Mouse (Mus musculus): Measurements from ENCODE around the gene Smim8.

Smim8 gene

DNA sequence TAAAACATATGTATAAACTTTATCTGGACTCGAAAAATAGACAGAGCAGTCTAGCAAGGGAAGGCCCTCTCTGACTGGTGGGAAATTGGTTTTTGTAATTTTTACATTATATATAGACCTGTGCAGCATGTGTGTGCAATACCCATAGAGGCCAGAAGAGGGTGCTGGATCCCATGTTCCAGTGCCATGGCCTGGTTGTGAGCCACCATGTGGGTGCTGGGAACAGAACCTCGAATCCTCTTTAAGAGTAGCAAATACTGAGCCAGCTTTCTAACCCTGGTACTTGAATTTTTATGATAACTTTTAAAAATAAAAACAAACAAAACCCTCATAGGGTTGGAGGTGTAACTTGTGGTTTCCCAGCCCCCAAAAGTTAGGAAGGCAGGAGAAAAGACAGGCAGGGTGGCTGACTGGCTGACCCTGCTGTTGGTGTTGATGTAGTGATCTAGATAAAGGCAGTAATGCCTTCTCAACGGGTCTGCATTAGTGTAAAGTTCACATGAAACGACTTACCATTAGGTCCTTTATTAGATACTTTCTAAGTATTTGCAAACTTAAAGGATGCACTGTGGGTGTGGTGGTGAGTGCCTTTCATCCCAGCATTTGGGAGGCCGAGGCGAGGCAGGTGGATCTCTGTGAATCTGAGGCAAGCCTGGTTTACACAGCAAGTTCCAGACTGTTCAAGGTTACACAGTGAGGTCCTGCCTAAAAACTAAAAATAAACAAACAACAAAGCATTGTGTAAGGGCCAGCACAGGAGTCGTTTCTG is 57.9 kb downstream of the Smim8 start:
- no peak for DNase-seq (ENCODE audit: low spot score in 2 of 2)

DNA sequence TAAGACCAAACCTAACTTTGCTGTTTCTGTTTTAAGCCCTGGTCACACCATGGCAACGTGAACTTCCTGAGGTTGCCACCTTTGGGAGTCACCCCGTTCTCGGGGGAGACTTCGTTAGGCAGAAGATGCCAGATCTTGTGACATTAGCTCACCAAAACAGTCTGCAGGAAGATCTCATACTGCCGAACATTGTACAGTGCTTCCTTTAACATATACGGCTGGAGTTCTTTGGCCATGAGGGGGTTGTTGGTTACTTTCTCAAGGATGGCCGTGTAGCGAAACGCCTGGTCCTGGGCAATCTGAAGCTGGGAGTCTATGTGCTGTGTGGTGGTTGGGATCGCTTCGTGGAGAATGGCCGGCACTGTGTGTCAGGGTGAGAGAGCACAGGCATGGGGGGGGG is 58.8 kb downstream of the Smim8 start:
- DNase-seq (ENCODE audit: low spot score in 2 of 2) = no peak

Measured in left cerebral cortex, adult 9 months (tissue).